Mouse (Mus musculus): ENCODE data around the gene Riox1. TPM values are rescaled to one million over a fixed set of nuclear protein-coding genes. Genes with fewer than 3 reads are reported as not detected.

Riox1 gene
- polyA plus RNA-seq, 1 experiment from 2014 or later, result 17.8 TPM

- WGBS, result 80% methylated on average over 7 of the region's 7 CpGs
- ATAC-seq (ENCODE audit: insufficient read depth, low FRiP score, low TSS enrichment) (no peak), DNase-seq (ENCODE audit: low spot score) (no peak)
Measured at GRCm38 (mm10) chr12:83965235-83965634, 14.8 kb downstream of the Riox1 start.

GRCm38 (mm10) chr12:83972117-83972516 lies 21.7 kb downstream of the Riox1 start:
- no peak overlapping the region for H3K27ac ChIP-seq (ENCODE audit: low read depth, low read length)
- no peak overlapping the region for H3K4me3 ChIP-seq (ENCODE audit: low read depth, low read length)
- ATAC-seq (ENCODE audit: insufficient read depth, low FRiP score, low TSS enrichment) (no peak), DNase-seq (ENCODE audit: low spot score) (peak; percentile 24)
- no peaks in the 10 kb centered on the region for H3K4me1 ChIP-seq (ENCODE audit: control insufficient read depth, insufficient read depth, low read length)
- H3K36me3 ChIP-seq (ENCODE audit: control insufficient read depth, insufficient read depth, low read length), result no peaks in the 10 kb centered on the region
- peaks cover 5% of the 10 kb centered on the region; the same call in 1 of the 2 replicates for H3K9me3 ChIP-seq (ENCODE audit: control insufficient read depth, low read length)
- H3K9ac ChIP-seq (ENCODE audit: low read length), result no peak overlapping the region
- H3K27me3 ChIP-seq (ENCODE audit: control insufficient read depth, insufficient read depth, low read length), result no peaks in the 10 kb centered on the region
- H3K4me2 ChIP-seq (ENCODE audit: low read depth), result no peak overlapping the region
- WGBS, result 68% methylated on average over 2 of the region's 2 CpGs

More at GRCm38 (mm10) chr12:83965235-83965634, 14.8 kb downstream of the Riox1 start:
- Histone ChIP-seq H3K36me3 (ENCODE audit: control insufficient read depth, insufficient read depth, low read length) (no peaks in the 10 kb centered on the region), H3K4me3 (ENCODE audit: low read depth, low read length) (no peak overlapping the region), H3K27ac (ENCODE audit: low read depth, low read length) (no peak overlapping the region), H3K9ac (ENCODE audit: low read length) (no peak overlapping the region), H3K4me1 (ENCODE audit: control insufficient read depth, insufficient read depth, low read length) (no peaks in the 10 kb centered on the region), H3K9me3 (ENCODE audit: control insufficient read depth, low read length) (no peaks in the 10 kb centered on the region), H3K27me3 (ENCODE audit: control insufficient read depth, insufficient read depth, low read length) (no peaks in the 10 kb centered on the region), H3K4me2 (ENCODE audit: low read depth) (no peak overlapping the region)

DNA sequence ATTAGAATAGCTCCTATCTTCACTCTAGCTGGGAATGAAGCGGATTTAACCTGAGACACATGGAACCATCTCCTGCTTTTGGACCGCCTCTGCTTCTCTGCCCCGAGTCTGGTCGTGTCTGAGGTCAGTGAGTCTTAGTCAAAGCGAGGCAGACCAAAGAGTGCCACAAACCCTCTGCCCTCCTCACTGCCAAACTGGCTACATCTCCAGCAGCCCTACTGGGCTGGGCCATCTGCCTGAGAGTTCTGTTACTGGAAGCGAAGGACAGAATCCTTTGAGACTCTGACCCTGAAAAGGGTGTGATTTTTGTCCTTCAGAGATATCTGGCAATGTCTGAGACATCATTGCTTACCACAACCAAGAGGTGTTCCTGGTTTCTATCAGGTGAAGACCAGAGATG lies 28.5 kb downstream of the Riox1 start:
- Histone ChIP-seq H3K4me2 (ENCODE audit: low read depth) (no peak overlapping the region), H3K36me3 (ENCODE audit: control insufficient read depth, insufficient read depth, low read length) (no peaks in the 10 kb centered on the region), H3K27ac (ENCODE audit: low read depth, low read length) (no peak overlapping the region), H3K9me3 (ENCODE audit: control insufficient read depth, low read length) (peaks cover 5% of the 10 kb centered on the region; the same call in 1 of the 2 replicates), H3K4me3 (ENCODE audit: low read depth, low read length) (no peak overlapping the region), H3K27me3 (ENCODE audit: control insufficient read depth, insufficient read depth, low read length) (no peaks in the 10 kb centered on the region), H3K9ac (ENCODE audit: low read length) (no peak overlapping the region), H3K4me1 (ENCODE audit: control insufficient read depth, insufficient read depth, low read length) (no peaks in the 10 kb centered on the region)
- DNase-seq (ENCODE audit: low spot score) (no peak), ATAC-seq (ENCODE audit: insufficient read depth, low FRiP score, low TSS enrichment) (no peak)
- WGBS, result 89% methylated on average over 6 of the region's 6 CpGs

DNA sequence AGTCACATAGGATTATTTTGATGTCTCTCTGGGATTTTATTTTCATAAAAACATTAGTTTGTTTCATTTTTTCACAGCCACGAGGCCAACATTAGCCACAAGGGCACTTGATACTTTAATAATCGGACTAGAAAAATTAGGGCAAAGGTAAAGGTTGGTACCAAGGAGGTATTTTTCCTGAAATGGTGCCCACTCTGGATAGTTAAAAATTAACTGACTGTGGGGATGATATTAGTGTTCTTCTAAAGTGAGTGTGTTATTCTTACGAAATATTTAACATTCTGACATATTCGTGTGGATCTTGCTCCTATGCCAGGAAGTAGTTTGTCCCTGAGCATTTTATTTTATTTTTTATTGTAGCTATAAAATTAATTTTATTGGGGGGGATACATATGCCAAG lies 31.2 kb downstream of the Riox1 start:
- H3K4me1 ChIP-seq (ENCODE audit: control insufficient read depth, insufficient read depth, low read length), result no peaks in the 10 kb centered on the region
- no peaks in the 10 kb centered on the region for H3K9me3 ChIP-seq (ENCODE audit: control insufficient read depth, low read length)
- H3K36me3 ChIP-seq (ENCODE audit: control insufficient read depth, insufficient read depth, low read length), result no peaks in the 10 kb centered on the region
- no peak overlapping the region for H3K4me3 ChIP-seq (ENCODE audit: low read depth, low read length)
- DNase-seq (ENCODE audit: low spot score), result no peak
- H3K27me3 ChIP-seq (ENCODE audit: control insufficient read depth, insufficient read depth, low read length), result no peaks in the 10 kb centered on the region
- no peak overlapping the region for H3K4me2 ChIP-seq (ENCODE audit: low read depth)
- no peak for ATAC-seq (ENCODE audit: insufficient read depth, low FRiP score, low TSS enrichment)
- no peak overlapping the region for H3K9ac ChIP-seq (ENCODE audit: low read length)
- 90% methylated on average over 4 of the region's 4 CpGs for WGBS
- H3K27ac ChIP-seq (ENCODE audit: low read depth, low read length), result no peak overlapping the region

DNA sequence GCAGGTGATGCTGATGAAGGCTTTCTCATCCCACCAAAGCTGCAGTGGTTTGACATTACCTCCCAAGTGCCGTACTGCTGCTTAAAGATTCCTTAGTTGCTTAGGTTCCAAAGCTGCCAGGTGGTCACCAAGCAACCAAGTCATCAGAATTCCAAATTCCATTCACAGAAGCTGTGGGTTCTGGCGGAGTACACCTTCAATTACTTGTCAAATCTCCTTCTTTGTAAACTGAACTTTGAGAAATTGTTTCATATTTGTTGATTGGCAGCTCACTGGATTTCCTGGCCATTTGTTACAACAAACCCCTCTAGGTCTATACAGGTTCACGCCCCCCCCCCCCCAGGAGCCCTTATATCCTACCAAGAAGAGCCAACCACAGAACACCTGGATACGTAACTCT lies 34.3 kb downstream of the Riox1 start, which contains the start of gene Heatr4:
Heatr4 (minus strand) TSS at position 101 of the 400 bp plus-strand sequence.
- DNase-seq (ENCODE audit: low spot score) (no peak), ATAC-seq (ENCODE audit: insufficient read depth, low FRiP score, low TSS enrichment) (no peak)
- no peak within 1 kb of the TSS for H3K4me2 ChIP-seq (ENCODE audit: low read depth)
- WGBS, result 83% methylated on average over 4 of the region's 4 CpGs
- H3K4me3 ChIP-seq (ENCODE audit: low read depth, low read length), result no peak within 1 kb of the TSS
- H3K9me3 ChIP-seq (ENCODE audit: control insufficient read depth, low read length), result no peaks in the 10 kb centered on the region
- 0 out of 2 replicates have a peak, but pooled peaks cover 3% of the 10 kb centered on the region for H3K4me1 ChIP-seq (ENCODE audit: control insufficient read depth, insufficient read depth, low read length)
- no peaks in the 10 kb centered on the region for H3K27me3 ChIP-seq (ENCODE audit: control insufficient read depth, insufficient read depth, low read length)
- H3K36me3 ChIP-seq (ENCODE audit: control insufficient read depth, insufficient read depth, low read length), result no peaks in the 10 kb centered on the region
- H3K9ac ChIP-seq (ENCODE audit: low read length), result no peak within 1 kb of the TSS
- H3K27ac ChIP-seq (ENCODE audit: low read depth, low read length), result no peak within 1 kb of the TSS

- WGBS, result 35% methylated on average over 8 of the region's 8 CpGs
- H3K4me3 ChIP-seq (ENCODE audit: low read depth, low read length), result peak overlapping the region; percentile 54; the same call in 1 of the 2 replicates
- DNase-seq (ENCODE audit: low spot score) (no peak), ATAC-seq (ENCODE audit: insufficient read depth, low FRiP score, low TSS enrichment) (no peak)
- peak overlapping the region; percentile 55 for H3K4me2 ChIP-seq (ENCODE audit: low read depth)
- peak overlapping the region; percentile 72; the same call in 1 of the 2 replicates for H3K27ac ChIP-seq (ENCODE audit: low read depth, low read length)
- H3K27me3 ChIP-seq (ENCODE audit: control insufficient read depth, insufficient read depth, low read length), result no peaks in the 10 kb centered on the region
- no peaks in the 10 kb centered on the region for H3K9me3 ChIP-seq (ENCODE audit: control insufficient read depth, low read length)
- no peaks in the 10 kb centered on the region for H3K36me3 ChIP-seq (ENCODE audit: control insufficient read depth, insufficient read depth, low read length)
- H3K4me1 ChIP-seq (ENCODE audit: control insufficient read depth, insufficient read depth, low read length), result 0 out of 2 replicates have a peak, but pooled peaks cover 3% of the 10 kb centered on the region
- H3K9ac ChIP-seq (ENCODE audit: low read length), result peak overlapping the region; percentile 77
Measured at GRCm38 (mm10) chr12:83987242-83987582, 36.8 kb downstream of the Riox1 start.

GRCm38 (mm10) chr12:83987583-83988441 lies 37.4 kb downstream of the Riox1 start, which contains the start of gene Acot2:
TSS of gene Acot2 (plus strand) at chr12:83987861.
- Histone ChIP-seq H3K27me3 (ENCODE audit: control insufficient read depth, insufficient read depth, low read length) (no peaks in the 10 kb centered on the region), H3K4me2 (ENCODE audit: low read depth) (peak within 1 kb of the TSS; percentile 55), H3K4me1 (ENCODE audit: control insufficient read depth, insufficient read depth, low read length) (0 out of 2 replicates have a peak, but pooled peaks cover 3% of the 10 kb centered on the region), H3K27ac (ENCODE audit: low read depth, low read length) (peak within 1 kb of the TSS; percentile 72), H3K36me3 (ENCODE audit: control insufficient read depth, insufficient read depth, low read length) (no peaks in the 10 kb centered on the region), H3K9me3 (ENCODE audit: control insufficient read depth, low read length) (no peaks in the 10 kb centered on the region), H3K9ac (ENCODE audit: low read length) (peak within 1 kb of the TSS; percentile 77), H3K4me3 (ENCODE audit: low read depth, low read length) (peak within 1 kb of the TSS; percentile 54)
- DNase-seq (ENCODE audit: low spot score), result peak; percentile 85
- WGBS, result under 1% methylated on average over 78 of the region's 80 CpGs
- peak; percentile 90 for ATAC-seq (ENCODE audit: insufficient read depth, low FRiP score, low TSS enrichment)

- Histone ChIP-seq H3K36me3 (ENCODE audit: control insufficient read depth, insufficient read depth, low read length) (no peaks in the 10 kb centered on the region), H3K27ac (ENCODE audit: low read depth, low read length) (no peak overlapping the region), H3K4me2 (ENCODE audit: low read depth) (peak overlapping the region; percentile 55), H3K4me1 (ENCODE audit: control insufficient read depth, insufficient read depth, low read length) (0 out of 2 replicates have a peak, but pooled peaks cover 3% of the 10 kb centered on the region), H3K4me3 (ENCODE audit: low read depth, low read length) (peak overlapping the region; percentile 54), H3K27me3 (ENCODE audit: control insufficient read depth, insufficient read depth, low read length) (no peaks in the 10 kb centered on the region), H3K9ac (ENCODE audit: low read length) (peak overlapping the region; percentile 77), H3K9me3 (ENCODE audit: control insufficient read depth, low read length) (no peaks in the 10 kb centered on the region)
- WGBS, result 72% methylated on average over 4 of the region's 4 CpGs
- DNase-seq (ENCODE audit: low spot score) (no peak), ATAC-seq (ENCODE audit: insufficient read depth, low FRiP score, low TSS enrichment) (no peak)
Measured at GRCm38 (mm10) chr12:83988483-83988882, 38.1 kb downstream of the Riox1 start.

- H3K4me3 ChIP-seq (ENCODE audit: low read depth, low read length), result no peak overlapping the region
- no peaks in the 10 kb centered on the region for H3K27me3 ChIP-seq (ENCODE audit: control insufficient read depth, insufficient read depth, low read length)
- 95% methylated on average over 4 of the region's 4 CpGs for WGBS
- H3K9ac ChIP-seq (ENCODE audit: low read length), result no peak overlapping the region
- no peaks in the 10 kb centered on the region for H3K36me3 ChIP-seq (ENCODE audit: control insufficient read depth, insufficient read depth, low read length)
- no peak overlapping the region for H3K4me2 ChIP-seq (ENCODE audit: low read depth)
- H3K27ac ChIP-seq (ENCODE audit: low read depth, low read length), result no peak overlapping the region
- no peaks in the 10 kb centered on the region for H3K9me3 ChIP-seq (ENCODE audit: control insufficient read depth, low read length)
- no peak for DNase-seq (ENCODE audit: low spot score)
- ATAC-seq (ENCODE audit: insufficient read depth, low FRiP score, low TSS enrichment), result no peak
- H3K4me1 ChIP-seq (ENCODE audit: control insufficient read depth, insufficient read depth, low read length), result 0 out of 2 replicates have a peak, but pooled peaks cover 3% of the 10 kb centered on the region
Measured at GRCm38 (mm10) chr12:83989378-83989777, 39.0 kb downstream of the Riox1 start.

Data from neural tube, embryonic 11.5 days (tissue).